Mouse (Mus musculus) spleen, adult 2 months (tissue): ENCODE results near the gene Eif2ak3. TPM values are rescaled to one million over a fixed set of nuclear protein-coding genes. Genes with fewer than 3 reads are reported as not detected.

Source experiments
- DNase-seq, 2 experiments: peaks; one replicate each; pipeline versions ENCODE4 v3.0.0 to v3.0.0-alpha.2; 2012 to 2021; ENCODE audit warnings: low spot score in 2 of 2, low read depth in 1 of 2
- H3K27ac ChIP-seq: fragments of 200-500 bp; 2 replicates; pipeline ENCODE4 v1.5.1; 2012; ENCODE audit warnings: low read length, inconsistent platforms; ENCODE audit not compliant: insufficient read depth
- H3K27me3 ChIP-seq: fragments of 200-500 bp; 2 replicates; pipeline ENCODE4 v1.6.1; 2012; ENCODE audit warnings: mild to moderate bottlenecking, moderate library complexity, low read length, inconsistent platforms; ENCODE audit not compliant: control insufficient read depth, insufficient read depth
- H3K36me3 ChIP-seq: fragments of 200-500 bp; 2 replicates; pipeline ENCODE4 v1.6.1; 2012; ENCODE audit warnings: mild to moderate bottlenecking, low read length, inconsistent platforms; ENCODE audit not compliant: control insufficient read depth, insufficient read depth
- H3K4me1 ChIP-seq: fragments of 200-500 bp; 2 replicates; pipeline ENCODE4 v1.6.1; 2011; ENCODE audit warnings: inconsistent platforms; ENCODE audit not compliant: control insufficient read depth, insufficient read depth, insufficient read length
- H3K4me3 ChIP-seq: fragments of 200-500 bp; 2 replicates; pipeline ENCODE4 v1.5.1; 2011; ENCODE audit warnings: mild to moderate bottlenecking, inconsistent platforms; ENCODE audit not compliant: insufficient read depth, insufficient read length; ENCODE audit errors: extremely low read depth
- CTCF ChIP-seq: fragments of 200-500 bp; IDR thresholded peaks from 2 replicates; pipeline ENCODE4 v1.5.1; 2011; ENCODE audit warnings: mild to moderate bottlenecking, inconsistent platforms; ENCODE audit not compliant: insufficient read depth, insufficient read length, insufficient replicate concordance; ENCODE audit errors: extremely low read depth
- POLR2A ChIP-seq: fragments of 200-500 bp; IDR thresholded peaks from 2 replicates; pipeline ENCODE4 v1.6.1; 2011; ENCODE audit warnings: low read depth, low read length, inconsistent platforms
- WGBS: fragments of 180-500 bp; shearing (Covaris S2); methylation state at CpG from one replicate; pipeline ENCODE4 v1.1.7; 2018; 5-methylcytosine and 5-hydroxymethylcytosine counted together
- polyA plus RNA-seq: library from polyadenylated mRNA; depleted of rRNA; stranded (reverse); fragments of >200 nt; gene quantifications from 2 replicates; pipeline ENCODE4 v1.2.3, GENCODE M21; 2012

Gene Eif2ak3
- polyA plus RNA-seq, 1 experiment: 15.7 TPM

GRCm38 (mm10) chr6:70806514-70806912 is 37.8 kb upstream of the Eif2ak3 start:
- Histone ChIP-seq H3K4me3 (no peak overlapping the region), H3K27me3 (peaks cover 2% of the 10 kb centered on the region; the same call in 1 of the 2 replicates), H3K36me3 (no peaks in the 10 kb centered on the region), H3K27ac (no peak overlapping the region), H3K4me1 (peaks cover 5% of the 10 kb centered on the region; the same call in 1 of the 2 replicates)
- DNase-seq: no peak
- WGBS: 76% methylated on average over 1 of the region's 1 CpGs
- no peak for TF ChIP-seq POLR2A
- TF ChIP-seq CTCF: no peak

- peaks cover 16% of the 10 kb centered on the region; the same call in 1 of the 2 replicates for H3K4me1 ChIP-seq
- TF ChIP-seq POLR2A (no peak), CTCF (no peak)
- H3K27ac ChIP-seq: no peak overlapping the region
- DNase-seq: no peak
- 84% methylated on average over 1 of the region's 1 CpGs for WGBS
- no peaks in the 10 kb centered on the region for H3K27me3 ChIP-seq
- no peaks in the 10 kb centered on the region for H3K36me3 ChIP-seq
- H3K4me3 ChIP-seq: no peak overlapping the region
Observed at GRCm38 (mm10) chr6:70810524-70810923, 33.8 kb upstream of the Eif2ak3 start.

GRCm38 (mm10) chr6:70811557-70812525 is 32.5 kb upstream of the Eif2ak3 start:
- DNase-seq: peak; percentile 69 to 81
- H3K4me3 ChIP-seq: no peak overlapping the region
- 23% methylated on average over 6 of the region's 6 CpGs for WGBS
- TF ChIP-seq POLR2A (no peak), CTCF (peak; percentile 90; the same call in 1 of the 2 replicates)
- H3K36me3 ChIP-seq: no peaks in the 10 kb centered on the region
- peaks cover 14% of the 10 kb centered on the region; the same call in 1 of the 2 replicates for H3K4me1 ChIP-seq
- no peak overlapping the region for H3K27ac ChIP-seq
- H3K27me3 ChIP-seq: no peaks in the 10 kb centered on the region

GRCm38 (mm10) chr6:70812526-70812895 is 31.8 kb upstream of the Eif2ak3 start:
- DNase-seq: no peak
- Histone ChIP-seq H3K27me3 (no peaks in the 10 kb centered on the region), H3K4me3 (no peak overlapping the region), H3K36me3 (no peaks in the 10 kb centered on the region), H3K4me1 (peaks cover 14% of the 10 kb centered on the region; the same call in 1 of the 2 replicates), H3K27ac (no peak overlapping the region)
- WGBS: 40% methylated on average over 4 of the region's 4 CpGs
- TF ChIP-seq POLR2A (no peak), CTCF (no peak)

- peak overlapping the region; percentile 61 for H3K27ac ChIP-seq
- DNase-seq: peak; percentile 77 to 89
Observed at GRCm38 (mm10) chr6:70813921-70814628, 30.2 kb upstream of the Eif2ak3 start.

GRCm38 (mm10) chr6:70814629-70814950 is 29.7 kb upstream of the Eif2ak3 start:
- Histone ChIP-seq H3K4me1 (peaks cover 14% of the 10 kb centered on the region; the same call in 1 of the 2 replicates), H3K4me3 (no peak overlapping the region), H3K36me3 (no peaks in the 10 kb centered on the region), H3K27me3 (no peaks in the 10 kb centered on the region), H3K27ac (peak overlapping the region; percentile 31; the same call in 1 of the 2 replicates)
- TF ChIP-seq CTCF: no peak
- no peak for DNase-seq
- WGBS: 89% methylated on average over 4 of the region's 4 CpGs

More at GRCm38 (mm10) chr6:70813921-70814628, 30.2 kb upstream of the Eif2ak3 start:
- 53% methylated on average over 18 of the region's 18 CpGs for WGBS
- H3K36me3 ChIP-seq: no peaks in the 10 kb centered on the region
- no peaks in the 10 kb centered on the region for H3K27me3 ChIP-seq
- peaks cover 14% of the 10 kb centered on the region; the same call in 1 of the 2 replicates for H3K4me1 ChIP-seq
- H3K4me3 ChIP-seq: no peak overlapping the region
- TF ChIP-seq CTCF (no peak), POLR2A (no peak)
